Mouse (Mus musculus): ENCODE measurements around the gene Rcbtb2.

- TF ChIP-seq CTCF (IDR thresholded peaks at IDR 0.05; ENCODE audit: borderline replicate concordance, insufficient read depth, low read depth, low read length), result no peak
- no peak for TF ChIP-seq POLR2A (IDR thresholded peaks at IDR 0.05; ENCODE audit: borderline replicate concordance, insufficient read depth, low read length)
These were observed 57.8 kb downstream of the Rcbtb2 start for GRCm38 (mm10) chr14:73180671-73181070.
